Mouse (Mus musculus) hindbrain, embryonic 12.5 days (tissue): ENCODE data around the gene Copz1. TPM values are rescaled to one million over a fixed set of nuclear protein-coding genes. Genes with fewer than 3 reads are reported as not detected.
A peak's percentile ranks its signal among the peaks of the same experiment; 100 is the strongest.
"Not testable (repeated sequence)": the region's sequence is repeated elsewhere in the genome, so short reads cannot be mapped to it uniquely, and the experiment has no call there.

Experiments
- ATAC-seq: fragments of 200-750 bp; cut with Nextera tagmentation; 2 replicates; pipeline ENCODE4 v1.8.0; 2017; ENCODE audit warnings: moderate TSS enrichment; ENCODE audit not compliant: low FRiP score
- H3K27ac ChIP-seq: fragments of 300-500 bp; sonication (generic); 2 replicates; pipeline ENCODE4 v1.5.1; 2016; ENCODE audit warnings: mild to moderate bottlenecking
- H3K27me3 ChIP-seq: fragments of 300-500 bp; sonication (generic); 2 replicates; pipeline ENCODE4 v1.6.1; 2016; ENCODE audit warnings: mild to moderate bottlenecking
- H3K36me3 ChIP-seq: fragments of 300-500 bp; sonication (generic); 2 replicates; pipeline ENCODE4 v1.6.1; 2016; ENCODE audit warnings: mild to moderate bottlenecking
- H3K4me1 ChIP-seq: fragments of 300-500 bp; sonication (generic); 2 replicates; pipeline ENCODE4 v1.6.1; 2016
- H3K4me2 ChIP-seq: fragments of 300-500 bp; sonication (generic); replicated peaks from 2 replicates; pipeline ENCODE4 v1.6.1; 2016; ENCODE audit warnings: mild to moderate bottlenecking
- H3K4me3 ChIP-seq: fragments of 300-500 bp; sonication (generic); 2 replicates; pipeline ENCODE4 v1.5.1; 2016; ENCODE audit warnings: mild to moderate bottlenecking
- H3K9ac ChIP-seq: fragments of 300-500 bp; sonication (generic); 2 replicates; pipeline ENCODE4 v1.6.1; 2016; ENCODE audit warnings: mild to moderate bottlenecking, moderate library complexity
- H3K9me3 ChIP-seq: fragments of 300-500 bp; sonication (generic); replicated peaks from 2 replicates; pipeline ENCODE4 v1.6.1; 2016; ENCODE audit warnings: mild to moderate bottlenecking
- WGBS: fragments of 180-500 bp; shearing (Covaris S2); methylation state at CpG from one replicate; pipeline ENCODE4 v1.1.7; 2016; 5-methylcytosine and 5-hydroxymethylcytosine counted together
- polyA plus RNA-seq: library from polyadenylated mRNA; unstranded; fragments of >200 nt; fragmentation: Nextera tagmentation; extraction: Ambion mirVana; gene quantifications from 2 replicates; pipeline ENCODE4 v1.2.1, GENCODE M21; 2016

Gene Copz1
- 235 and 247 TPM in 2 replicates for polyA plus RNA-seq

GRCm38 (mm10) chr15:103272419-103273279 is at the start of gene Copz1:
TSS of gene Copz1 (plus strand) at chr15:103272714.
- WGBS = under 1% methylated on average over 38 of the region's 38 CpGs
- peak; percentile 99 for ATAC-seq
- Histone ChIP-seq H3K4me1 (peaks cover 18% of the 10 kb centered on the region), H3K9me3 (no peaks in the 10 kb centered on the region), H3K27me3 (no peaks in the 10 kb centered on the region), H3K4me2 (peak within 1 kb of the TSS; percentile 73), H3K4me3 (peak within 1 kb of the TSS; percentile 83), H3K27ac (peak within 1 kb of the TSS; percentile 79), H3K9ac (peak within 1 kb of the TSS; percentile 84), H3K36me3 (no peaks in the 10 kb centered on the region)

DNA sequence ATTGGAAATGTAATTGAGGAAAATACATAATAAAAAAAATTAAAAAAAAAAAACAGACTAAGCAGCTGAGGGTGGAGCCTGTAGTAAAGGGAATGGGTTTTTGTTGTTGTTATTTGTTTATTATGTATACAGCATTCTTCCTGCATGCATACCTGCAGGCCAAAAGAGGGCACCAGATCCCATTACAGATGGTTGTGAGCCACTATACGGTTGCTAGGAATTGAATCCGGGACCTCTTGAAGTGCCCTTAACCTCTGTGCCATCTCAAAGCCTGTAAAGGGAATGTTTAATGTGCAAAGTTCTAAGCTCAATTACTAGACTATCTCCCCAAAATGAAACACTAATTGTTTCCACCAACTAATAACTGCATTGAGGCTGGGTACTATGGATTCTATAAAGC is 48.4 kb upstream of the Copz1 start:
- no peaks in the 10 kb centered on the region for H3K27me3 ChIP-seq
- H3K27ac ChIP-seq = no peak overlapping the region
- H3K4me3 ChIP-seq = no peak overlapping the region
- no peak overlapping the region for H3K9ac ChIP-seq
- H3K36me3 ChIP-seq = no peaks in the 10 kb centered on the region
- 77% methylated on average over 2 of the region's 2 CpGs for WGBS
- H3K4me2 ChIP-seq = no peak overlapping the region
- H3K4me1 ChIP-seq = peaks cover 9% of the 10 kb centered on the region
- no peak for ATAC-seq
- no peaks in the 10 kb centered on the region for H3K9me3 ChIP-seq

GRCm38 (mm10) chr15:103227022-103227421 is 45.5 kb upstream of the Copz1 start:
- Histone ChIP-seq H3K9me3 (no peaks in the 10 kb centered on the region), H3K4me3 (no peak overlapping the region), H3K4me2 (no peak overlapping the region), H3K27ac (no peak overlapping the region), H3K4me1 (no peaks in the 10 kb centered on the region; the same call in 1 of the 2 replicates), H3K9ac (no peak overlapping the region), H3K36me3 (no peaks in the 10 kb centered on the region), H3K27me3 (no peaks in the 10 kb centered on the region)
- no peak for ATAC-seq
- WGBS = 89% methylated on average over 3 of the region's 3 CpGs

- Histone ChIP-seq H3K4me1 (no peaks in the 10 kb centered on the region; the same call in 1 of the 2 replicates), H3K36me3 (no peaks in the 10 kb centered on the region), H3K9ac (no peak overlapping the region), H3K4me2 (no peak overlapping the region), H3K27ac (no peak overlapping the region), H3K27me3 (no peaks in the 10 kb centered on the region), H3K9me3 (no peaks in the 10 kb centered on the region), H3K4me3 (no peak overlapping the region)
- 79% methylated on average over 2 of the region's 2 CpGs for WGBS
- no peak for ATAC-seq
Observed at GRCm38 (mm10) chr15:103227572-103227971, 44.9 kb upstream of the Copz1 start.

GRCm38 (mm10) chr15:103228904-103229303 is 43.6 kb upstream of the Copz1 start:
- H3K4me3 ChIP-seq = no peak overlapping the region
- H3K36me3 ChIP-seq = no peaks in the 10 kb centered on the region
- no peaks in the 10 kb centered on the region; the same call in 1 of the 2 replicates for H3K4me1 ChIP-seq
- H3K27me3 ChIP-seq = no peaks in the 10 kb centered on the region
- H3K9ac ChIP-seq = no peak overlapping the region
- no peaks in the 10 kb centered on the region for H3K9me3 ChIP-seq
- no peak for ATAC-seq
- 79% methylated on average over 2 of the region's 2 CpGs for WGBS
- no peak overlapping the region for H3K27ac ChIP-seq
- no peak overlapping the region for H3K4me2 ChIP-seq

- 92% methylated on average over 2 of the region's 2 CpGs for WGBS
- Histone ChIP-seq H3K4me1 (peaks cover 2% of the 10 kb centered on the region; the same call in 1 of the 2 replicates), H3K27me3 (no peaks in the 10 kb centered on the region), H3K36me3 (peaks cover 4% of the 10 kb centered on the region; the same call in 1 of the 2 replicates), H3K9me3 (no peaks in the 10 kb centered on the region), H3K4me2 (no peak overlapping the region), H3K4me3 (no peak overlapping the region), H3K27ac (no peak overlapping the region), H3K9ac (no peak overlapping the region)
- ATAC-seq = no peak
Observed at GRCm38 (mm10) chr15:103233119-103233518, 39.4 kb upstream of the Copz1 start.

GRCm38 (mm10) chr15:103237295-103237694 is 35.2 kb upstream of the Copz1 start:
- peaks cover 16% of the 10 kb centered on the region for H3K36me3 ChIP-seq
- H3K4me3 ChIP-seq = no peak overlapping the region
- no peaks in the 10 kb centered on the region for H3K9me3 ChIP-seq
- no peaks in the 10 kb centered on the region for H3K27me3 ChIP-seq
- no peak overlapping the region for H3K9ac ChIP-seq
- H3K4me2 ChIP-seq = no peak overlapping the region
- no peak overlapping the region for H3K27ac ChIP-seq
- WGBS = 94% methylated on average over 7 of the region's 7 CpGs
- peaks cover 18% of the 10 kb centered on the region for H3K4me1 ChIP-seq
- no peak for ATAC-seq

DNA sequence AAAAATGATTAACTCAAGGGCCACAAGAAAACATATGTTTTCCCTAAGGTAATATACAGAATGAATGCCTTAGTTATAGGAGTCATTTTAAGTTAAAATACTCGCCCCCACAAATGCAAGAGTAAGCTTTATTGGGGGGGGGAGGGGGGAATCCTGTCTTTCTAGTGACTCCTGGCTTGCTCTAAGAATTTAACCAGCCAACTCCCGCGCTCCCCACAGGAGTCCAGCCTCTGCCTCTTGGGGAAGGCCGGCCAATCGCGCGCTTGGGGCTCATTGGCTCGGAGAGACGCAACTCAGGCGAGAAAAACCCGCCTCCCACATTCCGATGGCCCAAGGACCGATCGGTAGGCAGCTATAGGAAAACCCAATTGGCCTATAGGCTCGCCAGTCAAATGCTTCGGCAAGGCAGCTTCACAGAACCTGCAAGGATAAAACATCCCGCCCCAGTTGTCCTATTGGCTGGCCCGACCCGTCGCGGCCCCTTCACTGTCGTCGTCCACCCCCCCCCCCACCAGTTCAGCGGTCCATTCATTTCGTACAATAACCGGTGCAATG is 33.3 kb upstream of the Copz1 start:
- H3K36me3 ChIP-seq = peaks cover 34% of the 10 kb centered on the region
- H3K4me3 ChIP-seq = peak overlapping the region; percentile 66
- peak overlapping the region; percentile 78 for H3K9ac ChIP-seq
- no peaks in the 10 kb centered on the region for H3K9me3 ChIP-seq
- peak overlapping the region; percentile 62 for H3K4me2 ChIP-seq
- no peaks in the 10 kb centered on the region for H3K27me3 ChIP-seq
- WGBS = 0% methylated on average over 26 of the region's 26 CpGs
- peak overlapping the region; percentile 89 for H3K27ac ChIP-seq
- H3K4me1 ChIP-seq = peaks cover 35% of the 10 kb centered on the region
- peak; percentile 91 for ATAC-seq

DNA sequence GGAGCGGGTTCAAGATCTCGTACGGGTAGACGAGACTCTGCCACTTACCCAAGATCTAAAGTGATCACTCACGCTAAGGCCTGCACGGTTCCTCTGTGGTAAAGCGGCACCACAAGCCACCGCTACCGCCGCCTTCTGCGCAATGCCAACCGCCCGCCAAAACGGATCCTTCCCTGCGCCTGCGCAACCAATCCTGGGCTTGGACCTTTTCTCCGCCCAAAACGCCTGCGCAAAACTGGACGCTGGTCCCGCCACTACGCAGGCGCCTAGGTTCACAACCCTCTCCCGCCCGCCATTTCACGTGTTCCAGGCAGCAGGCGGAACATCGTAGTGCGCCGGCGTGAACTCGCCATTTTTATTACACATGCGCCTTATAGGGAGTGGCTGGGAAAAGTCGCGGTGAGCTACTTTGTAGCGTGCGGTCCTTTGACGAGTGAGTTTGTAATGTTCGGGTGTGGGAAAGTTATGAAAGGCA is 32.8 kb upstream of the Copz1 start, which contains the start of gene Cbx5:
TSS of gene Cbx5 (minus strand) at position 132 of the 475 bp plus-strand sequence.
- H3K4me1 ChIP-seq = peaks cover 35% of the 10 kb centered on the region
- no peaks in the 10 kb centered on the region for H3K27me3 ChIP-seq
- H3K27ac ChIP-seq = peak within 1 kb of the TSS; percentile 89
- peaks cover 33% of the 10 kb centered on the region for H3K36me3 ChIP-seq
- H3K9me3 ChIP-seq = no peaks in the 10 kb centered on the region
- peak within 1 kb of the TSS; percentile 78 for H3K9ac ChIP-seq
- H3K4me2 ChIP-seq = peak within 1 kb of the TSS; percentile 86
- ATAC-seq = peak; percentile 96
- under 1% methylated on average over 39 of the region's 39 CpGs for WGBS
- H3K4me3 ChIP-seq = peak within 1 kb of the TSS; percentile 66

- peaks cover 37% of the 10 kb centered on the region for H3K4me1 ChIP-seq
- ATAC-seq = peak; percentile 92
- WGBS = under 1% methylated on average over 47 of the region's 47 CpGs
- peak within 1 kb of the TSS; percentile 86 for H3K4me2 ChIP-seq
- H3K36me3 ChIP-seq = peaks cover 35% of the 10 kb centered on the region
- peak within 1 kb of the TSS; percentile 78 for H3K9ac ChIP-seq
- peak within 1 kb of the TSS; percentile 89 for H3K27ac ChIP-seq
- no peaks in the 10 kb centered on the region for H3K9me3 ChIP-seq
- H3K27me3 ChIP-seq = no peaks in the 10 kb centered on the region
- peak within 1 kb of the TSS; percentile 66 for H3K4me3 ChIP-seq
Observed at GRCm38 (mm10) chr15:103240160-103241028, 32.1 kb upstream of the Copz1 start, which contains the start of gene Hnrnpa1. TSS of gene Hnrnpa1 (plus strand) at chr15:103240432.

GRCm38 (mm10) chr15:103241071-103242018 is 31.2 kb upstream of the Copz1 start:
- H3K27me3 ChIP-seq, H3K9me3 ChIP-seq, ATAC-seq: not testable (repeated sequence)
- Histone ChIP-seq H3K4me3 (peak overlapping the region; percentile 66), H3K9ac (peak overlapping the region; percentile 78), H3K4me1 (peaks cover 40% of the 10 kb centered on the region), H3K4me2 (peak overlapping the region; percentile 86), H3K36me3 (peaks cover 43% of the 10 kb centered on the region), H3K27ac (peak overlapping the region; percentile 89)
- WGBS = 17% methylated on average over 12 of the region's 12 CpGs
